ENCODE assay signal across 24 mouse cellular contexts in genomic region chr7:82018031-82018430, GRCm38 (mm10). TPM values are rescaled to one million over a fixed set of nuclear protein-coding genes. Genes with fewer than 3 reads are reported as not detected.
"Had no signal": no experiment of that assay in that cellular context is flagged by ENCODE, and none has a peak within 500 bp of the region (broad histone marks: within the 10 kb centered on the region; RNA-seq: fewer than 3 reads in every experiment).

No protein-coding gene starts in this region.

- ATAC-seq: liver, postnatal 0 days; lung, postnatal 0 days; midbrain, embryonic 15.5 days had no signal

- H3K36me3 ChIP-seq: kidney, embryonic 15.5 days; limb, embryonic 12.5 days; limb, embryonic 15.5 days; midbrain, embryonic 12.5 days; midbrain, embryonic 15.5 days had no signal

- H3K4me3 ChIP-seq: midbrain, embryonic 12.5 days; myocyte had no signal

- H3K27ac ChIP-seq: kidney, embryonic 15.5 days; limb, embryonic 12.5 days; limb, embryonic 15.5 days; liver, embryonic 14.5 days; macrophage; midbrain, embryonic 12.5 days; midbrain, embryonic 15.5 days had no signal

- H3K9ac ChIP-seq: kidney, embryonic 15.5 days; limb, embryonic 12.5 days; limb, embryonic 15.5 days; liver, embryonic 14.5 days; liver, postnatal 0 days; lung, embryonic 14.5 days; midbrain, embryonic 12.5 days; midbrain, embryonic 15.5 days had no signal

- H3K9me3 ChIP-seq: kidney, embryonic 15.5 days; limb, embryonic 12.5 days; limb, embryonic 15.5 days; midbrain, embryonic 12.5 days; midbrain, embryonic 15.5 days had no signal

- DNase-seq: left cerebral cortex, postnatal 4 days; liver, postnatal 0 days; lung, embryonic 14.5 days; right cerebral cortex, adult 18-20 months; right cerebral cortex, postnatal 14 days; right cerebral cortex, postnatal 4 days; spleen, adult 18-20 months; thymus, adult 2 months; thymus, postnatal 14 days; thymus, postnatal 4 days had no signal

RNA-seq across cellular contexts. Expression of gene Bnc1, which starts 25.9 kb away (rescaled TPM):
- total RNA-seq: layer of hippocampus, postnatal 14 days; left cerebral cortex, adult 8-10 months; left cerebral cortex, postnatal 14 days; left cerebral cortex, postnatal 4 days; megakaryocyte, adult 5-6 weeks; monocyte, adult 5-6 weeks had no signal
- polyA plus RNA-seq: macrophage had no signal
